Mouse (Mus musculus): ENCODE data around the gene Hist2h2bb. TPM values are rescaled to one million over a fixed set of nuclear protein-coding genes. Genes with fewer than 3 reads are reported as not detected.

The Hist2h2bb gene
- polyA plus RNA-seq, 1 experiment, result 3.6 TPM

DNA sequence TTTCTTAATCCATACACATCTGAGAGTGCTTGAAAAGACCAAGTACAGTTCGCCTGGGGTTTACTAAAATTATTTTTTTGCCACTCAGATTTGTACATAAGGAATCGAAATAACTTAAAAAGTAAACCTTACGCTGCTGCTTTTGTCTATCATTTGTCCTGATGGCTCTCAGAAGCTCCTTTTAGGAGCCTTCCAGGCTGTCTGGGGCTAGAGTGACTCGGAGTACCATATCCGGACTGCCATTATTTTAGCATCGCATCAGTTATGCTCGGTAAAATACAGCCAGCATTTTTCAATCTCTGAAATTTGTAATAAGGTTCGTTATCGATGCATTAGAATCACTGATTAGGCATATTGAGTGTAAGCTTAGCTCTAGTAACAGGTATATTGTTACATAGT is 28.8 kb upstream of the Hist2h2bb start:
- Histone ChIP-seq H3K27ac (ENCODE audit: insufficient read depth, low read depth, low read length) (peak overlapping the region; percentile 56), H3K4me3 (ENCODE audit: insufficient read depth, low read length) (no peak overlapping the region), H3K4me1 (ENCODE audit: control insufficient read depth, insufficient read depth, low read length) (peaks cover 34% of the 10 kb centered on the region)
- TF ChIP-seq CTCF (IDR thresholded peaks at IDR 0.05; ENCODE audit: low read depth, low read length), result no peak

GRCm38 (mm10) chr3:96243921-96244572 is 25.5 kb upstream of the Hist2h2bb start:
- TF ChIP-seq CTCF (IDR thresholded peaks at IDR 0.05; ENCODE audit: low read depth, low read length) (no peak), POLR2A (IDR thresholded peaks at IDR 0.05; ENCODE audit: borderline replicate concordance, low read depth, low read length) (no peak)
- peak overlapping the region; percentile 97 for H3K27ac ChIP-seq (ENCODE audit: insufficient read depth, low read depth, low read length)
- H3K4me3 ChIP-seq (ENCODE audit: insufficient read depth, low read length), result peak overlapping the region; percentile 27
- peaks cover 25% of the 10 kb centered on the region for H3K4me1 ChIP-seq (ENCODE audit: control insufficient read depth, insufficient read depth, low read length)

GRCm38 (mm10) chr3:96245003-96245886 is 24.3 kb upstream of the Hist2h2bb start, which contains the start of gene Hist2h2aa1:
Hist2h2aa1 (plus strand) TSS chr3:96245497.
- Histone ChIP-seq H3K4me1 (ENCODE audit: control insufficient read depth, insufficient read depth, low read length) (peaks cover 33% of the 10 kb centered on the region), H3K27ac (ENCODE audit: insufficient read depth, low read depth, low read length) (peak within 1 kb of the TSS; percentile 97), H3K4me3 (ENCODE audit: insufficient read depth, low read length) (peak within 1 kb of the TSS; percentile 81)

GRCm38 (mm10) chr3:96246018-96246417 is 23.5 kb upstream of the Hist2h2bb start:
- Histone ChIP-seq H3K4me1 (ENCODE audit: control insufficient read depth, insufficient read depth, low read length) (peaks cover 38% of the 10 kb centered on the region), H3K4me3 (ENCODE audit: insufficient read depth, low read length) (peak overlapping the region; percentile 58), H3K27ac (ENCODE audit: insufficient read depth, low read depth, low read length) (peak overlapping the region; percentile 79)

GRCm38 (mm10) chr3:96246427-96246856 is 23.1 kb upstream of the Hist2h2bb start, which contains the start of gene Hist2h3c1:
Hist2h3c1 (plus strand) TSS chr3:96246685.
- peak within 1 kb of the TSS; percentile 79 for H3K27ac ChIP-seq (ENCODE audit: insufficient read depth, low read depth, low read length)
- peak within 1 kb of the TSS; percentile 61 for H3K4me3 ChIP-seq (ENCODE audit: insufficient read depth, low read length)
- H3K4me1 ChIP-seq (ENCODE audit: control insufficient read depth, insufficient read depth, low read length), result peaks cover 40% of the 10 kb centered on the region

GRCm38 (mm10) chr3:96247356-96248140 is 22.0 kb upstream of the Hist2h2bb start:
- TF ChIP-seq POLR2A (IDR thresholded peaks at IDR 0.05; ENCODE audit: borderline replicate concordance, low read depth, low read length) (no peak), CTCF (IDR thresholded peaks at IDR 0.05; ENCODE audit: low read depth, low read length) (no peak)
- H3K27ac ChIP-seq (ENCODE audit: insufficient read depth, low read depth, low read length), result peak overlapping the region; percentile 74
- H3K4me1 ChIP-seq (ENCODE audit: control insufficient read depth, insufficient read depth, low read length), result peaks cover 39% of the 10 kb centered on the region
- H3K4me3 ChIP-seq (ENCODE audit: insufficient read depth, low read length), result peak overlapping the region; percentile 61

DNA sequence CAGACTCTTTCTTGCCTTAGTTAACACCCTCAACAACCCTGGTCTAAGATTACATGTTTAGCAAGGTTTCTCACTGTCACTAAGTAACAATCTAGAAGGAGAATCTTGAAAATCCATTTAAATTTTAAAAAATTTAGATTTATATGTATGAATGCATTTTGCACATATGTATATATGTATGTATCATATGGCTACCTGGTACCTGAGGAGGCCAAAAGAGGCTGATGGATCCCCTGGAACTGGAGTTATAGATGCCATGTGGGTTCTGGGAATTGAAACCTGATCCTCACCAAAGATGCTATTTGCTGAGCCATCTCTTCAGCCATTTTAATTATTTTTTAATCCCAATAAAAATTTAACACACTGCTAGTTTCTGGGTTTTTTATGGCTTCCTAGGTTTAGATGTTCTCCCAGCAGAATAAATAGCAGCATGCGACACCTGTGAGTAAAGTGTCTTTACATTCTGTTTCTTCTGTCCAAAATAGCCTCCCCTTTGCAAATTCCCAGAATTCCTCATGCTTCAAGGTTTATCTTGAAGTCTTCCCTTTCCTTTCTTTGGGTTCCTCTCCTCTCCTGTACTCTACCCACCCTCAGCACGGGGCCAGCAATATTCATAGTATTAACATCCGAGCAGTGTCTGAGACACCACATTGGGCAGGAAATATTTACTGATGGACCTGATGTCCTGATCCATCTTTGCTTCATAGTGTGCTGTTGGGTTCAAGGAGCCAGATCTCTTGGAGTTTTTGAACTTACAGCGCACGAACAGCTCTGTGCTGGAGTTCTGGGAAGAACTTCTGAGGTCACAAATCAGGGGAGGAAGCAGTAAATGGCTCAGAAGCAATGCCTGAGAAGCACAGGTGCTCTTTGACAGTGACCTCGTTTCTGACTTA is 21.2 kb upstream of the Hist2h2bb start:
- 0 out of 2 replicates have a peak overlapping the region, but pooled peaks have one; percentile 16 for H3K27ac ChIP-seq (ENCODE audit: insufficient read depth, low read depth, low read length)
- TF ChIP-seq CTCF (IDR thresholded peaks at IDR 0.05; ENCODE audit: low read depth, low read length) (no peak), POLR2A (IDR thresholded peaks at IDR 0.05; ENCODE audit: borderline replicate concordance, low read depth, low read length) (no peak)
- H3K4me1 ChIP-seq (ENCODE audit: control insufficient read depth, insufficient read depth, low read length), result peaks cover 33% of the 10 kb centered on the region
- H3K4me3 ChIP-seq (ENCODE audit: insufficient read depth, low read length), result peak overlapping the region; percentile 1; the same call in 1 of the 2 replicates

- TF ChIP-seq POLR2A (IDR thresholded peaks at IDR 0.05; ENCODE audit: borderline replicate concordance, low read depth, low read length) (no peak), CTCF (IDR thresholded peaks at IDR 0.05; ENCODE audit: low read depth, low read length) (no peak)
- H3K27ac ChIP-seq (ENCODE audit: insufficient read depth, low read depth, low read length), result no peak overlapping the region
- H3K4me1 ChIP-seq (ENCODE audit: control insufficient read depth, insufficient read depth, low read length), result peaks cover 27% of the 10 kb centered on the region
- 0 out of 2 replicates have a peak overlapping the region, but pooled peaks have one; percentile 1 for H3K4me3 ChIP-seq (ENCODE audit: insufficient read depth, low read length)
Observed at GRCm38 (mm10) chr3:96249034-96249345, 20.6 kb upstream of the Hist2h2bb start.

- peak overlapping the region; percentile 25 for H3K4me3 ChIP-seq (ENCODE audit: insufficient read depth, low read length)
- H3K27ac ChIP-seq (ENCODE audit: insufficient read depth, low read depth, low read length), result peak overlapping the region; percentile 96
- TF ChIP-seq CTCF (IDR thresholded peaks at IDR 0.05; ENCODE audit: low read depth, low read length), result no peak
- no peak for TF ChIP-seq POLR2A (IDR thresholded peaks at IDR 0.05; ENCODE audit: borderline replicate concordance, low read depth, low read length)
- H3K4me1 ChIP-seq (ENCODE audit: control insufficient read depth, insufficient read depth, low read length), result peaks cover 34% of the 10 kb centered on the region
Observed at GRCm38 (mm10) chr3:96250890-96251289, 18.7 kb upstream of the Hist2h2bb start.

All from bone marrow macrophage, adult 2 months (primary cell).